Mouse (Mus musculus): ENCODE results near the gene Shisa9.
A peak's percentile ranks its signal among the peaks of the same experiment; 100 is the strongest.

Shisa9 gene

GRCm38 (mm10) chr16:12196841-12197240, 212.9 kb downstream of the Shisa9 start:
- DNase-seq (ENCODE audit: low read depth, low spot score): no peak

GRCm38 (mm10) chr16:12197611-12198010, 213.7 kb downstream of the Shisa9 start:
- no peak for DNase-seq (ENCODE audit: low read depth, low spot score)

- peak; percentile 5 for DNase-seq (ENCODE audit: low read depth, low spot score)
These were observed 217.3 kb downstream of the Shisa9 start for GRCm38 (mm10) chr16:12201216-12201615.

GRCm38 (mm10) chr16:12202151-12202550, 218.2 kb downstream of the Shisa9 start:
- no peak for DNase-seq (ENCODE audit: low read depth, low spot score)

GRCm38 (mm10) chr16:12203055-12203454, 219.1 kb downstream of the Shisa9 start:
- no peak for DNase-seq (ENCODE audit: low read depth, low spot score)

- no peak for DNase-seq (ENCODE audit: low read depth, low spot score)
These were observed 220.5 kb downstream of the Shisa9 start for GRCm38 (mm10) chr16:12204423-12204822.

GRCm38 (mm10) chr16:12206421-12206950, 222.6 kb downstream of the Shisa9 start:
- DNase-seq (ENCODE audit: low read depth, low spot score): no peak

GRCm38 (mm10) chr16:12206951-12207350, 223.0 kb downstream of the Shisa9 start:
- no peak for DNase-seq (ENCODE audit: low read depth, low spot score)

- no peak for DNase-seq (ENCODE audit: low read depth, low spot score)
These were observed 225.4 kb downstream of the Shisa9 start for GRCm38 (mm10) chr16:12209355-12209754.

GRCm38 (mm10) chr16:12209819-12210218, 225.9 kb downstream of the Shisa9 start:
- DNase-seq (ENCODE audit: low read depth, low spot score): no peak

- DNase-seq (ENCODE audit: low read depth, low spot score): no peak
These were observed 230.1 kb downstream of the Shisa9 start for GRCm38 (mm10) chr16:12214018-12214417.

GRCm38 (mm10) chr16:12217289-12218150, 233.6 kb downstream of the Shisa9 start:
- no peak for DNase-seq (ENCODE audit: low read depth, low spot score)

GRCm38 (mm10) chr16:12218151-12218532, 234.2 kb downstream of the Shisa9 start:
- no peak for DNase-seq (ENCODE audit: low read depth, low spot score)

GRCm38 (mm10) chr16:12219821-12220220, 235.9 kb downstream of the Shisa9 start:
- DNase-seq (ENCODE audit: low read depth, low spot score): no peak

- DNase-seq (ENCODE audit: low read depth, low spot score): no peak
These were observed 239.6 kb downstream of the Shisa9 start for GRCm38 (mm10) chr16:12223537-12223936.

GRCm38 (mm10) chr16:12226937-12227336, 243.0 kb downstream of the Shisa9 start:
- DNase-seq (ENCODE audit: low read depth, low spot score): no peak

- DNase-seq (ENCODE audit: low read depth, low spot score): no peak
These were observed 249.4 kb downstream of the Shisa9 start for GRCm38 (mm10) chr16:12233288-12233687.

- DNase-seq (ENCODE audit: low read depth, low spot score): no peak
These were observed 250.4 kb downstream of the Shisa9 start for GRCm38 (mm10) chr16:12234289-12234688.

GRCm38 (mm10) chr16:12238611-12239010, 254.7 kb downstream of the Shisa9 start:
- no peak for DNase-seq (ENCODE audit: low read depth, low spot score)

- no peak for DNase-seq (ENCODE audit: low read depth, low spot score)
These were observed 275.4 kb downstream of the Shisa9 start for GRCm38 (mm10) chr16:12259361-12259760.

GRCm38 (mm10) chr16:12265828-12266227, 281.9 kb downstream of the Shisa9 start:
- DNase-seq (ENCODE audit: low read depth, low spot score): no peak

GRCm38 (mm10) chr16:12300523-12300922, 316.6 kb downstream of the Shisa9 start:
- DNase-seq (ENCODE audit: low read depth, low spot score): no peak

GRCm38 (mm10) chr16:12303420-12303819, 319.5 kb downstream of the Shisa9 start:
- no peak for DNase-seq (ENCODE audit: low read depth, low spot score)

Data from embryo, embryonic 11.5 days (tissue).